Mouse (Mus musculus) cerebellum, postnatal 4 days (tissue): ENCODE measurements around the gene Dennd1a.
A peak's percentile ranks its signal among the peaks of the same experiment; 100 is the strongest.

Experiments used
- DNase-seq, 2 experiments: peaks; one replicate each; pipeline ENCODE4 v3.0.0; 2022; ENCODE audit warnings: low spot score in 2 of 2, mixed read lengths in 1 of 2

The Dennd1a gene

GRCm38 (mm10) chr2:37776611-37777411, 510.4 kb downstream of the Dennd1a start:
- DNase-seq, result no peak

- DNase-seq, result no peak
These were observed 511.2 kb downstream of the Dennd1a start, which contains the start of gene Crb2 for GRCm38 (mm10) chr2:37776016-37776415. Gene Crb2 (plus strand): TSS chr2:37776249.

GRCm38 (mm10) chr2:37774571-37774970, 512.6 kb downstream of the Dennd1a start:
- peak in 1 of 2 experiments; percentile 68 for DNase-seq

GRCm38 (mm10) chr2:37771618-37772285, 515.4 kb downstream of the Dennd1a start:
- DNase-seq, result peak; percentile 74 to 92

- DNase-seq, result no peak
These were observed 517.4 kb downstream of the Dennd1a start for GRCm38 (mm10) chr2:37769793-37770192.

- DNase-seq, result no peak
These were observed 518.3 kb downstream of the Dennd1a start for GRCm38 (mm10) chr2:37768903-37769302.

GRCm38 (mm10) chr2:37767739-37768138, 519.5 kb downstream of the Dennd1a start:
- no peak for DNase-seq

GRCm38 (mm10) chr2:37767080-37767547, 520.1 kb downstream of the Dennd1a start:
- no peak for DNase-seq

- DNase-seq, result no peak
These were observed 521.0 kb downstream of the Dennd1a start for GRCm38 (mm10) chr2:37766027-37766761.

- DNase-seq, result no peak
These were observed 522.1 kb downstream of the Dennd1a start for GRCm38 (mm10) chr2:37765082-37765483.

- DNase-seq, result no peak
These were observed 522.7 kb downstream of the Dennd1a start for GRCm38 (mm10) chr2:37764514-37764913.

GRCm38 (mm10) chr2:37763638-37764037, 523.6 kb downstream of the Dennd1a start:
- DNase-seq, result no peak

- DNase-seq, result no peak
These were observed 526.6 kb downstream of the Dennd1a start for GRCm38 (mm10) chr2:37760633-37761032.

- no peak for DNase-seq
These were observed 528.7 kb downstream of the Dennd1a start for GRCm38 (mm10) chr2:37758343-37759015.

GRCm38 (mm10) chr2:37757784-37758183, 529.4 kb downstream of the Dennd1a start:
- DNase-seq, result no peak

- no peak for DNase-seq
These were observed 530.2 kb downstream of the Dennd1a start for GRCm38 (mm10) chr2:37757016-37757415.

- DNase-seq, result no peak
These were observed 530.8 kb downstream of the Dennd1a start for GRCm38 (mm10) chr2:37756220-37756930.

GRCm38 (mm10) chr2:37751114-37751513, 536.1 kb downstream of the Dennd1a start:
- DNase-seq, result no peak

GRCm38 (mm10) chr2:37749323-37749722, 537.9 kb downstream of the Dennd1a start:
- no peak for DNase-seq
